Mouse (Mus musculus) kidney, adult 2 months (tissue): ENCODE measurements around the gene Foxl2.

Experiments
- CTCF ChIP-seq: fragments of 200-500 bp; conservative IDR thresholded peaks from 2 replicates; pipeline ENCODE4 v1.5.1; 2011; ENCODE audit warnings: low read depth, mild to moderate bottlenecking, control low read depth, low read length, moderate library complexity, mixed read lengths; ENCODE audit not compliant: insufficient read depth, insufficient read length
- POLR2A ChIP-seq: fragments of 200-500 bp; IDR thresholded peaks from one replicate; pipeline ENCODE4 v1.6.1; 2011; ENCODE audit warnings: low read depth, low read length, control low read depth

- TF ChIP-seq CTCF (no peak), POLR2A (no peak)
Observed at GRCm38 (mm10) chr9:98932931-98933330, 22.2 kb upstream of the Foxl2 start.
